Comparison of ENCODE assay signal across 21 mouse cellular contexts in the genomic region with DNA sequence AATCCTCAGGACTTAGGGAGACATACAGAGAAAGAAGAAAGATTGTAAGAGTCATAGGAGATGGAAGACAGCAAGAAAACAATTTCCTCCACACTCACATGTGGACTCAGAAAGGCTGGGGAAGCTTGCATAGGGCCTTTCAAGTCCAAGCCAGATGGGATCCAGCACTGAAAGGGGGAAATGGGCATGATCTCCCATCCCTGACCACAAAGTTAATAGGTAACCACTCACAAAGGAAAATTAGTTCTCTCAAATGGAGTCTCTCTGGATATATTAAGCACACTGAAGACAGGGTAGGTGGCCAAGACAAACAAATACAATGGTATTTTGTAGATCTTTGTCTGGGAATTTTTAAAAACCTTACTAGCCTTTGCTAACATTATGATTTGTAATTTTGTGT. TPM values are rescaled to one million over a fixed set of nuclear protein-coding genes. Genes with fewer than 3 reads are reported as not detected.
"Had no signal": no experiment of that assay in that cellular context is flagged by ENCODE, and none has a peak within 500 bp of the region (broad histone marks: within the 10 kb centered on the region; RNA-seq: fewer than 3 reads in every experiment).

No protein-coding gene starts in this region.

- H3K4me3 ChIP-seq: left cerebral cortex, adult 2 months; midbrain, embryonic 12.5 days; midbrain, embryonic 15.5 days; neural tube, embryonic 12.5 days; neural tube, embryonic 15.5 days had no signal

- DNase-seq: layer of hippocampus, postnatal 36 days; liver, postnatal 0 days; lung, embryonic 14.5 days; right cerebral cortex, adult 18-20 months; right cerebral cortex, postnatal 14 days; right cerebral cortex, postnatal 4 days; thymus, adult 2 months; thymus, postnatal 14 days; thymus, postnatal 4 days had no signal

- H3K27me3 ChIP-seq: midbrain, embryonic 12.5 days; midbrain, embryonic 15.5 days; neural tube, embryonic 12.5 days; neural tube, embryonic 15.5 days had no signal

- H3K27ac ChIP-seq: hindbrain, postnatal 0 days; left cerebral cortex, adult 2 months; liver, embryonic 14.5 days; macrophage; midbrain, embryonic 12.5 days; midbrain, embryonic 15.5 days; neural tube, embryonic 12.5 days; neural tube, embryonic 15.5 days; stomach, postnatal 0 days had no signal

- H3K9ac ChIP-seq: liver, embryonic 14.5 days; liver, postnatal 0 days; lung, embryonic 14.5 days; midbrain, embryonic 12.5 days; midbrain, embryonic 15.5 days; neural tube, embryonic 12.5 days; neural tube, embryonic 15.5 days had no signal

- H3K4me1 ChIP-seq: midbrain, embryonic 12.5 days; neural tube, embryonic 12.5 days had no signal

- H3K4me2 ChIP-seq: lung, embryonic 14.5 days; midbrain, embryonic 12.5 days; midbrain, embryonic 15.5 days; neural tube, embryonic 12.5 days; neural tube, embryonic 15.5 days had no signal

- H3K9me3 ChIP-seq: midbrain, embryonic 12.5 days; midbrain, embryonic 15.5 days; neural tube, embryonic 12.5 days; neural tube, embryonic 15.5 days had no signal

- H3K36me3 ChIP-seq: midbrain, embryonic 15.5 days had no signal

- ATAC-seq: hindbrain, postnatal 0 days; inflammation-experienced regulatory T-cells, adult 6 months; intestine, embryonic 16.5 days; liver, postnatal 0 days; lung, postnatal 0 days; midbrain, embryonic 15.5 days had no signal

RNA-seq across cellular contexts. Expression of a gene that starts 34.7 kb away (rescaled TPM):
- polyA plus RNA-seq: macrophage had no signal
